Mouse (Mus musculus): Measurements from ENCODE around the gene 4930430F08Rik. TPM values are rescaled to one million over a fixed set of nuclear protein-coding genes. Genes with fewer than 3 reads are reported as not detected.
"Not testable (repeated sequence)": the region's sequence is repeated elsewhere in the genome, so short reads cannot be mapped to it uniquely, and the experiment has no call there.

4930430F08Rik gene
- total RNA-seq (2021): 1 to 10 TPM; 4.9 to 6.9 TPM

GRCm38 (mm10) chr10:100590323-100590722 is at the start of gene 4930430F08Rik, which contains the start of gene 1700017N19Rik:
TSS of gene 4930430F08Rik (minus strand) at chr10:100590423.
TSS of gene 1700017N19Rik (plus strand) at chr10:100590484.
- DNase-seq (ENCODE audit: low spot score): no peak
- intact Hi-C loops (cut with DNase I): no loop called here

GRCm38 (mm10) chr10:100629762-100630438 is 39.7 kb upstream of the 4930430F08Rik start:
- intact Hi-C loops (cut with DNase I): no loop called here
- DNase-seq (ENCODE audit: low spot score): no peak

GRCm38 (mm10) chr10:100622494-100622893 is 32.3 kb upstream of the 4930430F08Rik start:
- intact Hi-C loops (cut with DNase I): no loop called here
- DNase-seq (ENCODE audit: low spot score): no peak

- intact Hi-C loops (cut with DNase I): no loop called here
- DNase-seq (ENCODE audit: low spot score): no peak
Measured at GRCm38 (mm10) chr10:100620040-100620439, 29.8 kb upstream of the 4930430F08Rik start.

GRCm38 (mm10) chr10:100619474-100619873 is 29.3 kb upstream of the 4930430F08Rik start:
- no peak for DNase-seq (ENCODE audit: low spot score)
- intact Hi-C loops (cut with DNase I): no loop called here

- no peak for DNase-seq (ENCODE audit: low spot score)
- intact Hi-C loops (cut with DNase I): no loop called here
Measured at GRCm38 (mm10) chr10:100617233-100617903, 27.1 kb upstream of the 4930430F08Rik start.

GRCm38 (mm10) chr10:100604254-100604653 is 14.0 kb upstream of the 4930430F08Rik start:
- DNase-seq (ENCODE audit: low spot score): no peak
- intact Hi-C loops (cut with DNase I): no loop called here

DNA sequence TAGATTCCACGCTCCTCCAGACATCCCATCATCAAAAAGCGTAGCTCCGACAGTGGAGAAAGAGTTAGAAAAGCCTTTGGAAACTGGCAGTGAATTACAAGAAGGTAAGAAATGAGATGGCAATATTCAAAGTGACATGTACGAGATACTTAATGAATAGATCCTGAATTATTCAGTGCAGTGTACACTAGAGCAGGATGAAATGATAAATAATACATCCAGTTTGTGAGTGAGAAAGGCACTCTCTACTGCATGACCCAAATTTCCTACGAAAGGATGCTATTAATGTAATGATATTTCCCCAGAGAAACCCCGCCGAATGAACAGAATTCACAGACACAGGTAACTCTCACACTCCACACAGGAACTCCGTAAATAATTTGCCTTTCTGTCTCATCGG is 13.3 kb upstream of the 4930430F08Rik start:
- intact Hi-C loops (cut with DNase I): no loop called here
- DNase-seq (ENCODE audit: low spot score): no peak

- no peak for DNase-seq (ENCODE audit: low spot score)
- intact Hi-C loops (cut with DNase I): no loop called here
Measured at GRCm38 (mm10) chr10:100598339-100598738, 8.1 kb upstream of the 4930430F08Rik start.

DNA sequence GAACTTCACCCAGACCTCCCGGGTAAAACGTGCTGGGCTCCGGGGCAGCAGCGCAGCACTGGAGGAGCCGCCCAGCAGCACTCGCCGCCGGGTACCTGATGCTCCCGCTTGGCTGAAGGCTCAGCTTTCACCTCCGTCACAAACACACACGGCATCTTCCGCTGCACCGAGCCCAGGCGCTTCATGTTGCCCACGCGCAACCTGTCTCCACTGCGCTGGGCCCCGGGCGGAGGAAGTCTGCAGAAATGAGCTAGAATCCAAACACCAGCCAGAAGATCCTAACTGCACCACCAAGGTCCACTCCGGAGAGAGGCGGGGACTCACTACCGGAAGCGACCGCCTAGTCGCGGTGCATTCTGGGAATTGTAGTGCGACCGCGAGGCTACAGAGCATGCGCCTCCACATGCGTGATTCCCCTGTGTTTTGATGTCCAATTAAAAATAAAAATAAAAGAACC is 1.3 kb downstream of the 4930430F08Rik start:
- intact Hi-C loops (cut with DNase I): loop anchor here (5.0 kb wide), 1 partner anchor 102 kb away; the partner anchor contains the start of genes Cep290 and Tmtc3
- DNase-seq (ENCODE audit: low spot score): peak; percentile 68

DNA sequence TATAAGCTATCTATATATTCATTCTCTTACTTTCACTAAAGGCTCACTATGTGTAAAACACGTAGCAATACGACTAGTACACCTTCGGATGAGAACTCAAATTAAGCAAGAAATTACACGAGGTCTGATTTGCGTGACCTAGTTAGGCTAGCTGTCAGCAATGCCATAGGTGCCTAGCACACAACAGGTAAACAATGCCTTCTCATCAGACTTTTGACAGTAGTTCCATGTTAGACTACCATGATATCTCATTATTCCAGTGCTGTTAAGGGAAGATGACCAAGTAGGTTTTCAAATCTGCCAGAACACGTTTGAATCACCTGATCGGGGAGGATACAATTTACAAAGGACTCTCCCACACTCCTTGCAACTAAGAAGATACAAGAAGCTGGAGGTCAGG is 1.7 kb downstream of the 4930430F08Rik start:
- intact Hi-C loops (cut with DNase I): loop anchor here (5.0 kb wide), 1 partner anchor 101 kb away; the partner anchor contains the start of genes Cep290 and Tmtc3
- no peak for DNase-seq (ENCODE audit: low spot score)

DNA sequence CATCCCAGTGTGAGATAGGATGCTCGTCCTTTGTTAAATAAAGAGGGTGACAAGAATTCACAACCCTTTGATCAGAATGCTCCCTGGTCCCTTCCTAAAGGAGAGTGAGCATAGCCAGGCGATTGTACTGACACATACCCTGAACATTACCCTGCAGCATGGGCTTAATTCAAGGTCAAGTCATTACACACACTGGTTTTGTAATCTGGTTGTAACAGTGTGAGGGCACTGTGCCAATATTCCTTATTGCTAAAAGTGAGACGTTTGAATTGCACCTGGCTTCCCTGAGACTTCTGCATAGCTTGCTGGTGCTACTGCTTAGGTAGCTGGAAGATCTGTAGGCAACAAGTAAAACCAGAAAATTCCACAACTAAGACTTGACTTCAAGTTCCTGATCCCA is 6.0 kb downstream of the 4930430F08Rik start:
- DNase-seq (ENCODE audit: low spot score): no peak
- intact Hi-C loops (cut with DNase I): no loop called here

DNA sequence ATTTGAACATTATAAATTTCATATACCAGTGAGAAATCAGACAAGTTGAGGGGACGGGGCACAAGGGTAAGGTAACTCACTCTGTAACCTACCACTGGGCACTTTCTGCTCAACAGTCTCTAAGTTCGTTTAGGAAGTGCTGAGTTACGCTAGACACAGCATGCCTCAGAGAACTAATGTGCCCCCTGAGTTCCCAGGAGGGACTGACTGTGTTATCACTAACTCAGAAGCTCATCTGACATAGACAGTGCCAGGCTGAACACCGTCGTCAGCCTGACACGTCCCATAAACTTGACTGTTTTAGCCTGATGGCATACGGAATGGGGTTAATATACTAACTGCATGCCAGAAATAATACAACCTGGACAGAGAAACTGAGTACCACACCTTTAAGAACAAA is 14.9 kb downstream of the 4930430F08Rik start:
- intact Hi-C loops (cut with DNase I): no loop called here
- DNase-seq (ENCODE audit: low spot score): no peak

DNA sequence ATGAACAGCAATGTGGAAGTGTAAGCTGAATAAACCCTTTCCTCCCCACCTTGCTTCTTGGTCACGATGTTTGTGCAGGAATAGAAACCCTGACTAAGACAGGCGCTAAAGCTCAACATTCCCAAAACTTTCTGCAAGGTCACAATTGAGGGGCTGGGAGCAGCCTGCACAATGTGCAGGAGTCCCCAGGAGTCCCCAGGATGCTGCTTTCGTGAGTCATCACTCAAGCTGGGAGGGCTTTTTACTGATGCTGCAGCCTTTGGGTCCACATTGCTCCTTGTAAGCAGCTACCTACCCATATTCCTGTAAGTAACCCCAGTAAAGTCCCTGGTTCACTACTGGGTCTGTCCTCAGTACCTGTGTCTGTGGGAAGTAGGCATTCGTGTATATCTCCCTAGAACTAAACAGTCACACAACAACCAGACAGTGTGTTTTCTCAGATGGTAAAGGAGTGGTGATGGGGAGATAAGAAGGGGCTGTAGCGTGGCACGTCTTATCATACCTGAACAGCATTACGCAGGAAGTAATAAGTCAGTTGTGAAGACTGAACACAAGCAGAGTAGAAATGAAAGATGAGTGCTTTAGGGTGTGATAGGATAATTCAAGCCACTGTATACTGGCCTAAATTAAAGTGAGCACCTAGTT is 15.6 kb downstream of the 4930430F08Rik start:
- no peak for DNase-seq (ENCODE audit: low spot score)
- intact Hi-C loops (cut with DNase I): no loop called here

DNA sequence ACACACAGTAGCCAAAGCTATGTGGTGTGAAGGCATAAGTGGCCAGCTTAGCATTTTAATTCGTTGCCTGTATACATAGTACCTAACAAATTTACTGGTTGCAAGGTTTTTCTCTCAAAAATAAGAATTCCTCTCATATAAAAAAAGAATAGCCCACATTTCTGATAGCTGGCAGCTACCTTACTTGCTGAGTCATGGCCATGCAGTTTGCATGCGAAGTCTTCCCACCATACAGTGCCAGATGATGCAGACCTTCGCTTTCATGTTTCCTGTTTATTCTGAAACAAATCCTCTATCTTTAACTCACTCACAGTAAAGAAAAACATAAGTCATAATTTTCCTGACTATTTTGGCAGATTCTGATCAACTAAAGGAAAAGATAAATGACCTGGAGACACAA is 18.5 kb downstream of the 4930430F08Rik start:
- intact Hi-C loops (cut with DNase I): no loop called here
- no peak for DNase-seq (ENCODE audit: low spot score)

DNA sequence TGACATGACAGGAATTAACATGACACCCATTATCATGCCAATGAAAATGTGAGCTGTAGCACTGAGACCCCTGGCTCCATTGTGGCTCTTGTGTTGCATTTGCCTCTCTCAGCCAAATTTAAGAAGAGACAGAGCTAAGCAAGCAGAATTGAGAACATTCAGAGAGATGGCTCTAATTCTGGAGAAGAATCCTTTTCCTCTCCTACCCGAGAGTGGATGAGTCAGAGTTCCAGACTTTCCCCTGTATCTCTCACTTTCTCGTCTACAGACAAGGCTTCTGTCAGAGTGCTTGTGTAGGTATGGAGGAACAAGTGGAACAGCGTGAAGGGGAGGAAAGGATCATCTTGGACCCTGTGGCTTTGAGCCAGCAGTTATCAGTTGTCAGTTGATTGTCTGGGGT is 26.1 kb downstream of the 4930430F08Rik start:
- no peak for DNase-seq (ENCODE audit: low spot score)
- intact Hi-C loops (cut with DNase I): no loop called here

- DNase-seq (ENCODE audit: low spot score); intact Hi-C loops (cut with DNase I): not testable (repeated sequence)
Measured at GRCm38 (mm10) chr10:100560194-100560883, 29.9 kb downstream of the 4930430F08Rik start.

GRCm38 (mm10) chr10:100556566-100557175 is 33.6 kb downstream of the 4930430F08Rik start:
- intact Hi-C loops (cut with DNase I): no loop called here
- DNase-seq (ENCODE audit: low spot score): no peak

- no peak for DNase-seq (ENCODE audit: low spot score)
- intact Hi-C loops (cut with DNase I): no loop called here
Measured at GRCm38 (mm10) chr10:100524499-100525390, 65.5 kb downstream of the 4930430F08Rik start.
